In the genomic region with DNA sequence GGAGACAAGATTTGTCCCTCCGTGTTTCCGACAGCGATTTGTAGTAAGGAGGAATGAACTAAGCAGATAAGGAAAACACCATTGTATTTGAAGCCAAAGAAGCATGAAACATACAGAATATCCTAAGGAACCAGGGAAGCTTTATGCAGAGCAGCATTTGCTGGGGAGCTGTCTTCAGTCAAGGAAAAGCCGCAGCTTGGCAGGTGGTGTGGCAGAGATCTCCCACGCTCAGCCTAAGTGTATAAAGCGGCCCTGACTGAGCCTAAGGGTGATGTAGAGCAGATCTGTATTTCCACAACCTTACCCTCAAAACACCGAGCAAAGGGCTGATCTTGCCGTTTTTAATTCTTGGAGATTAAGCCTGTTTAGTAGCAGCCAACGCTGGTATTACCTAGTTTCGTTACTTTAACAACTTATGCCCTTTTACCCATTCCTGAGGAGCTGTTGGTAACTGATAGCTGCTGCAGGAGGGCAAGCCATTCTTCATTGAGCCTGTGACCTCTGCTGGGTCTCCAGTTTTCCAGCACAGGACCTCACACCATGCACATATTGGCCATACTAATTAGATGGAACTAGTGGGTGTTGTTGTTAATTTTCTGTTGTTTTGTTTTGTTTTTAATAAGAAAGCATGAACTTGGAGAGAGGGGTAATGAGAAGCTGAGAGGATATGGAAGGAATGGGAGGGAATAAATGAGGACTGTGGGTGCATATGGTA, we compare ENCODE assay signal across 14 mouse cellular contexts.
A peak's percentile ranks its signal among the peaks of the same experiment; 100 is the strongest.
DNase-seq lines count a peak whose midpoint lies in the region; ATAC-seq lines count a peak whose summit lies in the region.
"Had no signal": no experiment of that assay in that cellular context is flagged by ENCODE, and none has a peak within 500 bp of the region (broad histone marks: within the 10 kb centered on the region; RNA-seq: fewer than 3 reads in every experiment).

No protein-coding gene starts in this region.

- H3K4me2 ChIP-seq in forebrain, embryonic 14.5 days (ENCODE audit: low read length) = no peak overlapping the region
- H3K4me2 ChIP-seq in forebrain, embryonic 11.5 days (ENCODE audit: low read depth, low read length, severe bottlenecking) = no peak overlapping the region
- no peak overlapping the region for H3K4me2 ChIP-seq in hindbrain, embryonic 13.5 days
- H3K4me2 ChIP-seq in hindbrain, embryonic 16.5 days (ENCODE audit: low read length) = no peak overlapping the region
- no peak overlapping the region for H3K4me2 ChIP-seq in midbrain, embryonic 15.5 days
- H3K4me2 ChIP-seq: hindbrain, embryonic 14.5 days; stomach, embryonic 15.5 days had no signal

- no peak overlapping the region for H3K27ac ChIP-seq in forebrain, embryonic 14.5 days (ENCODE audit: low read depth, low read length)
- no peak overlapping the region for H3K27ac ChIP-seq in forebrain, embryonic 11.5 days (ENCODE audit: low read depth, low read length)
- peak overlapping the region; percentile 6; the same call in 1 of the 2 replicates for H3K27ac ChIP-seq in hindbrain, embryonic 13.5 days
- H3K27ac ChIP-seq in hindbrain, embryonic 16.5 days (ENCODE audit: low read depth, low read length) = no peak overlapping the region
- no peak overlapping the region for H3K27ac ChIP-seq in midbrain, embryonic 15.5 days
- no peak overlapping the region for H3K27ac ChIP-seq in midbrain, embryonic 10.5 days (replicated peaks)
- H3K27ac ChIP-seq: hindbrain, embryonic 14.5 days; stomach, embryonic 15.5 days had no signal

- no peaks in the 10 kb centered on the region for H3K9me3 ChIP-seq in forebrain, embryonic 14.5 days (replicated peaks; ENCODE audit: control insufficient read depth, low read length)
- no peaks in the 10 kb centered on the region for H3K9me3 ChIP-seq in forebrain, embryonic 11.5 days (ENCODE audit: control insufficient read depth, low read length)
- H3K9me3 ChIP-seq in hindbrain, embryonic 13.5 days = no peaks in the 10 kb centered on the region
- no peaks in the 10 kb centered on the region for H3K9me3 ChIP-seq in hindbrain, embryonic 16.5 days (ENCODE audit: control insufficient read depth, low read length)
- no peaks in the 10 kb centered on the region for H3K9me3 ChIP-seq in midbrain, embryonic 15.5 days
- H3K9me3 ChIP-seq in midbrain, embryonic 10.5 days (replicated peaks) = no peaks in the 10 kb centered on the region
- H3K9me3 ChIP-seq: G1E; stomach, embryonic 15.5 days had no signal

- H3K27me3 ChIP-seq in forebrain, embryonic 14.5 days (replicated peaks; ENCODE audit: control insufficient read depth, insufficient read depth, low read length) = no peaks in the 10 kb centered on the region
- H3K27me3 ChIP-seq in forebrain, embryonic 11.5 days (ENCODE audit: control insufficient read depth, insufficient read depth, low read length) = peaks cover 3% of the 10 kb centered on the region
- no peaks in the 10 kb centered on the region for H3K27me3 ChIP-seq in hindbrain, embryonic 13.5 days
- H3K27me3 ChIP-seq in hindbrain, embryonic 16.5 days (replicated peaks; ENCODE audit: control insufficient read depth, insufficient read depth, low read length) = no peaks in the 10 kb centered on the region
- no peaks in the 10 kb centered on the region for H3K27me3 ChIP-seq in midbrain, embryonic 15.5 days (replicated peaks)
- no peaks in the 10 kb centered on the region for H3K27me3 ChIP-seq in midbrain, embryonic 10.5 days (ENCODE audit: low read depth, poor library complexity, severe bottlenecking)
- H3K27me3 ChIP-seq: stomach, embryonic 15.5 days had no signal

- 0 out of 2 replicates have a peak, but pooled peaks have one; percentile 2 for ATAC-seq in forebrain, embryonic 14.5 days
- ATAC-seq in forebrain, embryonic 11.5 days (replicated peaks; ENCODE audit: low FRiP score) = no peak
- ATAC-seq in hindbrain, embryonic 13.5 days (ENCODE audit: low FRiP score) = no peak
- ATAC-seq in hindbrain, embryonic 16.5 days = no peak
- 0 out of 2 replicates have a peak, but pooled peaks have one; percentile 34 for ATAC-seq in midbrain, embryonic 15.5 days (replicated peaks)
- ATAC-seq: liver, postnatal 0 days had no signal

- H3K4me3 ChIP-seq in forebrain, embryonic 14.5 days (ENCODE audit: low read depth, low read length) = no peak overlapping the region
- no peak overlapping the region for H3K4me3 ChIP-seq in forebrain, embryonic 11.5 days (ENCODE audit: low read depth, low read length)
- no peak overlapping the region for H3K4me3 ChIP-seq in hindbrain, embryonic 13.5 days
- no peak overlapping the region for H3K4me3 ChIP-seq in hindbrain, embryonic 16.5 days (ENCODE audit: low read length)
- H3K4me3 ChIP-seq in midbrain, embryonic 15.5 days = no peak overlapping the region
- no peak overlapping the region for H3K4me3 ChIP-seq in midbrain, embryonic 10.5 days
- H3K4me3 ChIP-seq: stomach, embryonic 15.5 days had no signal

- peaks cover 29% of the 10 kb centered on the region for H3K4me1 ChIP-seq in forebrain, embryonic 14.5 days (ENCODE audit: control insufficient read depth, insufficient read depth, low read length)
- peaks cover 4% of the 10 kb centered on the region; the same call in 1 of the 2 replicates for H3K4me1 ChIP-seq in forebrain, embryonic 11.5 days (replicated peaks; ENCODE audit: control insufficient read depth, insufficient read depth, low read length)
- H3K4me1 ChIP-seq in hindbrain, embryonic 13.5 days (replicated peaks) = peaks cover 59% of the 10 kb centered on the region
- peaks cover 20% of the 10 kb centered on the region for H3K4me1 ChIP-seq in hindbrain, embryonic 16.5 days (ENCODE audit: control insufficient read depth, insufficient read depth, low read depth, low read length)
- peaks cover 21% of the 10 kb centered on the region for H3K4me1 ChIP-seq in midbrain, embryonic 15.5 days
- peaks cover 31% of the 10 kb centered on the region for H3K4me1 ChIP-seq in midbrain, embryonic 10.5 days

- DNase-seq in forebrain, embryonic 14.5 days (ENCODE audit: low spot score) = no peak
- no peak for DNase-seq in forebrain, embryonic 11.5 days (ENCODE audit: low spot score)
- no peak for DNase-seq in midbrain, embryonic 10.5 days (ENCODE audit: low spot score)
- peak; percentile 16 for DNase-seq in retina, embryonic 14.5 days (ENCODE audit: low spot score)
- no peak for DNase-seq in thymus, postnatal 14 days
- DNase-seq: adrenal gland, postnatal 14 days; kidney, adult 9 months; liver, postnatal 0 days had no signal

- H3K9ac ChIP-seq in forebrain, embryonic 14.5 days (ENCODE audit: low read length) = no peak overlapping the region
- H3K9ac ChIP-seq in forebrain, embryonic 11.5 days (ENCODE audit: low read length) = no peak overlapping the region
- H3K9ac ChIP-seq in hindbrain, embryonic 13.5 days = no peak overlapping the region
- H3K9ac ChIP-seq in hindbrain, embryonic 16.5 days (ENCODE audit: low read depth, low read length) = no peak overlapping the region
- H3K9ac ChIP-seq in midbrain, embryonic 15.5 days = no peak overlapping the region
- H3K9ac ChIP-seq: hindbrain, embryonic 14.5 days; liver, postnatal 0 days; stomach, embryonic 15.5 days had no signal

- no peaks in the 10 kb centered on the region for H3K36me3 ChIP-seq in forebrain, embryonic 14.5 days (ENCODE audit: control insufficient read depth, insufficient read depth, low read length)
- no peaks in the 10 kb centered on the region for H3K36me3 ChIP-seq in forebrain, embryonic 11.5 days (ENCODE audit: control insufficient read depth, insufficient read depth, low read length)
- no peaks in the 10 kb centered on the region for H3K36me3 ChIP-seq in hindbrain, embryonic 13.5 days
- H3K36me3 ChIP-seq in hindbrain, embryonic 16.5 days (ENCODE audit: control insufficient read depth, insufficient read depth, low read length) = no peaks in the 10 kb centered on the region
- no peaks in the 10 kb centered on the region for H3K36me3 ChIP-seq in midbrain, embryonic 15.5 days (replicated peaks)
- H3K36me3 ChIP-seq in midbrain, embryonic 10.5 days = no peaks in the 10 kb centered on the region
- H3K36me3 ChIP-seq: stomach, embryonic 15.5 days had no signal

- 40% methylated on average over 10 of the region's 10 CpGs for WGBS in forebrain, embryonic 14.5 days
- WGBS in forebrain, embryonic 11.5 days = 42% methylated on average over 10 of the region's 10 CpGs
- WGBS in hindbrain, embryonic 13.5 days = 56% methylated on average over 10 of the region's 10 CpGs
- WGBS in hindbrain, embryonic 16.5 days = 46% methylated on average over 10 of the region's 10 CpGs
- WGBS in midbrain, embryonic 15.5 days = 38% methylated on average over 10 of the region's 10 CpGs
- WGBS in midbrain, embryonic 10.5 days = 54% methylated on average over 10 of the region's 10 CpGs

Comparison
In these comparisons a context has a peak if more than half of its experiments do, and no peak if none do; other contexts are left out.
1. ATAC-seq: peak in forebrain, embryonic 14.5 days (single experiment) and midbrain, embryonic 15.5 days (single experiment); none in forebrain, embryonic 11.5 days (single experiment), hindbrain, embryonic 13.5 days (single experiment) and hindbrain, embryonic 16.5 days (single experiment).